Mouse (Mus musculus): ENCODE measurements around the gene Akap2.
"Not testable (repeated sequence)": the region's sequence is repeated elsewhere in the genome, so short reads cannot be mapped to it uniquely, and the experiment has no call there.

The Akap2 gene

GRCm38 (mm10) chr4:57879804-57880357 is 162.4 kb downstream of the Akap2 start:
- DNase-seq: peak; percentile 86

GRCm38 (mm10) chr4:57883520-57884421 is 166.3 kb downstream of the Akap2 start:
- no peak for DNase-seq

- no peak for DNase-seq
These were observed 167.1 kb downstream of the Akap2 start for GRCm38 (mm10) chr4:57884511-57884910.

GRCm38 (mm10) chr4:57885186-57885585 is 167.7 kb downstream of the Akap2 start:
- no peak for DNase-seq

GRCm38 (mm10) chr4:57886066-57886887 is 168.8 kb downstream of the Akap2 start:
- peak; percentile 52 for DNase-seq

- no peak for DNase-seq
These were observed 169.4 kb downstream of the Akap2 start for GRCm38 (mm10) chr4:57886888-57887230.

GRCm38 (mm10) chr4:57888246-57888645 is 170.8 kb downstream of the Akap2 start:
- no peak for DNase-seq

GRCm38 (mm10) chr4:57888978-57889377 is 171.5 kb downstream of the Akap2 start:
- DNase-seq: not testable (repeated sequence)

- DNase-seq: no peak
These were observed 172.3 kb downstream of the Akap2 start for GRCm38 (mm10) chr4:57889773-57890172.

- DNase-seq: no peak
These were observed 174.6 kb downstream of the Akap2 start for GRCm38 (mm10) chr4:57892001-57892586.

- no peak for DNase-seq
These were observed 177.7 kb downstream of the Akap2 start for GRCm38 (mm10) chr4:57895140-57895539.

- no peak for DNase-seq
These were observed 178.4 kb downstream of the Akap2 start for GRCm38 (mm10) chr4:57895902-57896301.

- DNase-seq: peak; percentile 54
These were observed 179.2 kb downstream of the Akap2 start for GRCm38 (mm10) chr4:57896631-57897030.

- peak; percentile 55 for DNase-seq
These were observed 183.8 kb downstream of the Akap2 start for GRCm38 (mm10) chr4:57901210-57901609.

- no peak for DNase-seq
These were observed 185.2 kb downstream of the Akap2 start for GRCm38 (mm10) chr4:57902619-57903018.

- DNase-seq: peak; percentile 78
These were observed 186.8 kb downstream of the Akap2 start for GRCm38 (mm10) chr4:57904211-57904610.

- DNase-seq: no peak
These were observed 187.2 kb downstream of the Akap2 start for GRCm38 (mm10) chr4:57904638-57905037.

GRCm38 (mm10) chr4:57906708-57907107 is 189.3 kb downstream of the Akap2 start:
- DNase-seq: no peak

- DNase-seq: no peak
These were observed 191.4 kb downstream of the Akap2 start for GRCm38 (mm10) chr4:57908860-57909259.

- no peak for DNase-seq
These were observed 195.6 kb downstream of the Akap2 start for GRCm38 (mm10) chr4:57913021-57913420.

GRCm38 (mm10) chr4:57914193-57915190 is 197.0 kb downstream of the Akap2 start:
- no peak for DNase-seq

Data from thymus, postnatal 25 days (tissue).